Mouse (Mus musculus): ENCODE results near the gene Gm8994.

GRCm38 (mm10) chr6:136293700-136294099 lies 33.6 kb upstream of the Gm8994 start:
- TF ChIP-seq CTCF (conservative IDR thresholded peaks at IDR 0.05; ENCODE audit: low read length) (peak; percentile 86), POU5F1 (IDR thresholded peaks at IDR 0.05; ENCODE audit: borderline replicate concordance, low read length) (no peak)

Measured in E14TG2a.4 (cell line).